Mouse (Mus musculus) left cerebral cortex, postnatal 4 days (tissue): ENCODE measurements around the gene Olfr979. TPM values are rescaled to one million over a fixed set of nuclear protein-coding genes. Genes with fewer than 3 reads are reported as not detected.
"Not testable (repeated sequence)": the region's sequence is repeated elsewhere in the genome, so short reads cannot be mapped to it uniquely, and the experiment has no call there.

Experiments used
- DNase-seq: peaks from one replicate; pipeline ENCODE4 v3.0.0-alpha.2; 2022
- intact Hi-C: fragments of 180-260 bp; cut with DNase I; formaldehyde crosslinking; loops from one replicate; pipeline ENCODE4 v1.15.1; 2025
- total RNA-seq, 2 experiments: library from RNA; stranded (reverse); gene quantifications; 2 replicates each; pipeline ENCODE4 v1.2.3; 2021

Olfr979 gene
- total RNA-seq = not detected

- intact Hi-C loops = no loop called here
- DNase-seq = no peak
Observed at GRCm38 (mm10) chr9:40003365-40003764, at the start of gene Olfr979. Olfr979 (minus strand) TSS chr9:40003465.

GRCm38 (mm10) chr9:40050138-40050537 lies 46.9 kb upstream of the Olfr979 start:
- DNase-seq = no peak
- intact Hi-C loops = no loop called here

DNA sequence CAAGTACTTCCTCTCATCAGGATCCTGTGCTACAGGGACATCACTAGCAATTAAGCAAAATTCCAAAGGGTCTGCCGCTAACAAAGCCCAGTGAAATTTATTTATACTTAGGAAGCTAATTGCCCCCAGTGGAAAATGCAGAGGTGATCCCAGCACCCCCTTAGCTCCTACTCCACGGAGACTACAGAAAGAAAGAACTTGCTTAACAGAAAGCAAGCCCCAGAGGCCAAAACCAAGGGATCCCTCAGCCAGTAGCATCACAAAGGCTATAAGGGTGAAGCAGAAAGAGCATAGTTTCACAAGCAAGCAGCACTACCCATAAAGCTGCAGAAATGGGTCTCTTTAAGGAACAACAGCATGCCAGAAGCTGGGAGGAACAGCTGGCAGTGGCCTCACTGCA lies 17.9 kb upstream of the Olfr979 start, which contains the start of gene Olfr981:
Gene Olfr981 (plus strand): TSS at position 301 of the 400 bp plus-strand sequence.
- intact Hi-C loops = no loop called here
- DNase-seq = no peak

DNA sequence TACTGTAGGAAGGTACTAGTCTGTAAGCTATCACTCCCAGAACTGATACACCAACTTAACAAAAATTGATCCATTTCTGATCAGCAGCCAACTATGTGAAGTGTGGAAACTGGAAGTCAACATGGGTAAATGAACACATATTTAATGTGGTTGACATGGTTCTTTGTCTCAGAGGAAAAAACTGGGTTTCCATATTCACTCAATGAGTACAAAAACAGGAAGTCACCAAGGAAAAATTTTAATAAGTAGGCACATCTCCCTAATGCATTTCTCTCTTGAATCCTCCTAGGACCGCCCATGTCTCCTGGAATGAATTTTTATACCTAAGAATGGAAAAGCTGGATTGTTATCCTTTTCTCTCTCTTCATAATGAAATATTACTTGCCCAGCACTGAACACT lies 6.2 kb upstream of the Olfr979 start, which contains the start of gene Olfr980:
Gene Olfr980 (minus strand): TSS at position 101 of the 400 bp plus-strand sequence.
- intact Hi-C loops = no loop called here
- no peak for DNase-seq

DNA sequence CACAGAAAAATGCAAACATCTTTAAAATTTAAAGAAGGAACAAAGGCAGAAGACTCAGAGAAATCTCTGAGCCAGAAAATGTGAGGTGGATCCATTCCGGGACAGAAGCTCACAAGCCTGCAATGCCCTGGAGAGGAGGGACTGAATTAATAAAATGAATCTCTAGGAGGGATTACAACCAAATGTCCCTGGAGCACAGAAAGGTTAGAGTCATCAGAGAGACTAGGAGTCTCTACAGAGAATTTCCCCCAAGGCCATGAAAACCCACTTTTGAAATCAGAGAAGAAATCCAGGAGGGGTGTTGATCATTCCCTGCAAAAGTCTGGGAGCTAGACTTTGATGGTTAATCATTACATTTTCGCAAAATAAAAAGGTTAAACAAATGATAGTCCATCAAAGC lies 11.5 kb downstream of the Olfr979 start, which contains the start of gene Olfr978:
Gene Olfr978 (plus strand): TSS at position 301 of the 400 bp plus-strand sequence.
- no peak for DNase-seq
- intact Hi-C loops = no loop called here

DNA sequence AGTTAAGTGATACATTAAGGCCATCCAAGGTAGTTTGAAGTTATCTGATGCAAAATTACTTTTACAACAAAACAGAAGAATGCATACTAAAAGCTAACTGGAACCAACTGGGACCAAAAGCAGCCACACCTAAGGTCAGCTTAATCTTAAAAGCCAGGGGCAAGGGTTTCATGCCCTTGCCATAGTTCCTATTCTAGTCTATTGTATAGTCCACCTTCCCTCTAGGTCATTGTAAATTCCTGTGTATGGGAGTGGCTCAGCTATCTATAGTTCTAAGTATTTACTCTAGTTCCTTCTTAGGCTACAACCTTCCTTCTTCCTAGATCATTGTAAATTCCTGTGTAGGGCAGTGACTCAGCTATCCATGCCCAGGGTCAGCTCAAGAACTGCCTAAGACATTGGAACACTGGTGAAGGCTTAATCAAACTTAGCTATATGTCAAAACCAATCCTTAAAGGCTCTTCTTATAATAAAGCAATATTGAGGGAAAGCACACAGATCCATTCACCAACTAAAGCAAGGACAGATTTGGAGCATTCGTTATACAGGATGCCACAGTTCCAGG lies 26.6 kb downstream of the Olfr979 start:
- intact Hi-C loops, DNase-seq: not testable (repeated sequence)

- DNase-seq, intact Hi-C loops: not testable (repeated sequence)
Observed at GRCm38 (mm10) chr9:39961033-39961432, 42.2 kb downstream of the Olfr979 start, which contains the start of gene Olfr976. Olfr976 (minus strand) TSS chr9:39961133.

DNA sequence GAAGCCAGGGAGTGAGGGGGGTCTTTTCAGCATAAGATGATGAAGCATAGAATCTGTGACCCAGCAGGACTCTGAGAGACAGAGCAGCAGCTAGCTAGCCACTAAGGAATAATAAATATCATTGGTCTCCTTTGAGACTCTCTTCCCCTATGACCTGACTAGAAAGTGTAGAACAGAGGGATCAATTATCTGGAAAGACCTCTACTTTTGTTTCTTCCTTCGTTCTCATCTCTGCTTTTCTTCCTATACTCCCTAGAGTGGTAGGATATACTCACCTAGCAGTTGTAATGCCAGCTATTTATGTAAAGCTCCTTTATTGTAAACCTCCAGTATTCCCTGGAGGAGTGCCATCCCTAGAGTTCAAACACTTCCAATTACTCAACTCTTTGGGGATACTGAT lies 51.3 kb downstream of the Olfr979 start, which contains the start of gene Olfr975:
Gene Olfr975 (minus strand): TSS at position 101 of the 400 bp plus-strand sequence.
- no peak for DNase-seq
- intact Hi-C loops = no loop called here

Other genes starting within 250 kb of the Olfr979 start
- not detected for gene Olfr968, start 220.2 kb downstream of the Olfr979 start, total RNA-seq
- not detected for gene Olfr969, start 212.5 kb downstream of the Olfr979 start, total RNA-seq
- gene Olfr970, start 194.6 kb downstream of the Olfr979 start, total RNA-seq = not detected
- not detected for gene Olfr971, start 166.6 kb downstream of the Olfr979 start, total RNA-seq
- not detected for gene Olfr972, start 137.0 kb downstream of the Olfr979 start, total RNA-seq
- not detected for gene Olfr229, start 96.1 kb downstream of the Olfr979 start, total RNA-seq
- gene Olfr974, start 66.0 kb downstream of the Olfr979 start, total RNA-seq = not detected
- under 1 TPM in 1 of 2 experiments, not detected in 1; 0.12 TPM for gene Olfr975, start 51.4 kb downstream of the Olfr979 start, total RNA-seq
- not detected for gene Olfr976, start 42.3 kb downstream of the Olfr979 start, total RNA-seq
- not detected for gene Olfr978, start 11.4 kb downstream of the Olfr979 start, total RNA-seq
- gene Olfr980, start 6.1 kb upstream of the Olfr979 start, total RNA-seq = not detected
- not detected for gene Olfr981, start 18.0 kb upstream of the Olfr979 start, total RNA-seq
- not detected for gene Olfr982, start 70.4 kb upstream of the Olfr979 start, total RNA-seq
- not detected for gene Olfr983, start 90.1 kb upstream of the Olfr979 start, total RNA-seq
- gene Olfr984, start 110.7 kb upstream of the Olfr979 start, total RNA-seq = not detected
- gene Olfr985, start 126.7 kb upstream of the Olfr979 start, total RNA-seq = not detected
- gene Tmem225, start 144.7 kb upstream of the Olfr979 start, total RNA-seq = not detected
- gene Olfr986, start 177.5 kb upstream of the Olfr979 start, total RNA-seq = not detected
- 1 to 10 TPM; 8.5 to 9.1 TPM for gene Zfp202, start 188.9 kb upstream of the Olfr979 start, total RNA-seq